Mouse (Mus musculus): ENCODE measurements at regions not wholly inside any gene's neighbourhood (a gene's known extent, or its start where the extent isn't known, plus 50 kb on each side); places are given as distances from the start of the nearest gene placed in this dataset.

DNA sequence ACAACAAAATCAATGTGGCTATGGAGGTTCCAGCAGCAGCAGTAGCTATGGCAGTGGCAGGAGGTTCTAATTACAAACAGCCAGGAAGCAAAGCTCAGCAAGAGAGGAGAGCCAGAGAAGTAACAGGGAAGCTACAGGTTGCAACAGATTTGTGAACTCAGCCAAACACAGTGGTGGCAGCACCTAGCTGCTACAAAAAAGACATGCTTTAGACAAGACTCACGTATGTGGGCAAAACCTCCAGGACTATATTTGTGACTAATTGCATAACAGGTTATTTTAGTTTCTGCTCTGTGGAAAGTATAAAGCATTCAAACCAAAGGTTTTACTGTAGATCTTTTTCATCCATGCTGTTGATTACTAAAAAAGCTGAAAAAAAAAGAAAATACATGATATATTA is 166.1 kb upstream of the Megf9 start:
- no peaks in the 10 kb centered on the region for H3K9me3 ChIP-seq (replicated peaks; ENCODE audit: insufficient read depth, low read length)
- H3K27ac ChIP-seq (ENCODE audit: control insufficient read depth, low read depth, low read length), result no peak overlapping the region
- no peaks in the 10 kb centered on the region for H3K4me1 ChIP-seq (ENCODE audit: control insufficient read depth in 1 of 2, insufficient read depth in 2 of 2, low read length in 2 of 2)
- no peak for DNase-seq (ENCODE audit: low read depth, low spot score)
- no peak overlapping the region for H3K4me3 ChIP-seq (ENCODE audit: control insufficient read depth in 1 of 2, insufficient read depth in 1 of 2, low read depth in 2 of 2, low read length in 2 of 2)
- no peaks in the 10 kb centered on the region for H3K27me3 ChIP-seq (ENCODE audit: control insufficient read depth in 1 of 2, insufficient read depth in 2 of 2, low read length in 2 of 2)
- no peak overlapping the region for H3K9ac ChIP-seq (ENCODE audit: control insufficient read depth, low read depth, low read length, poor library complexity, severe bottlenecking)
- H3K79me2 ChIP-seq (ENCODE audit: control insufficient read depth, insufficient read depth, low read length, poor library complexity), result no peaks in the 10 kb centered on the region
- no peaks in the 10 kb centered on the region for H3K36me3 ChIP-seq (ENCODE audit: control insufficient read depth in 1 of 2, insufficient read depth in 2 of 2, low read length in 2 of 2)
- no peak for TF ChIP-seq ZKSCAN1 (IDR thresholded peaks at IDR 0.05; ENCODE audit: low read depth, low read length)
- TF ChIP-seq KAT2A (conservative IDR thresholded peaks at IDR 0.05; ENCODE audit: low read depth, low read length), result no peak
- no peak for TF ChIP-seq JUND (IDR thresholded peaks at IDR 0.05; ENCODE audit: low read depth, low read length)
- no peak for TF ChIP-seq ELF1 (IDR thresholded peaks at IDR 0.05; ENCODE audit: low read depth, low read length)
- no peak for TF ChIP-seq SMC3 (IDR thresholded peaks at IDR 0.05; ENCODE audit: low read depth, low read length)
- no peak for TF ChIP-seq ETS1 (IDR thresholded peaks at IDR 0.05; ENCODE audit: low read depth, low read length)
- TF ChIP-seq NRF1 (IDR thresholded peaks at IDR 0.05; ENCODE audit: insufficient read depth, low read depth, low read length, poor library complexity, severe bottlenecking), result no peak
- no peak for TF ChIP-seq POLR2AphosphoS5 (IDR thresholded peaks at IDR 0.05; ENCODE audit: borderline replicate concordance, low read depth, low read length)
- TF ChIP-seq CHD1 (IDR thresholded peaks at IDR 0.05; ENCODE audit: low read depth, low read length), result no peak
- no peak for TF ChIP-seq USF2 (IDR thresholded peaks at IDR 0.05; ENCODE audit: borderline replicate concordance in 1 of 2, insufficient read depth in 1 of 2, low read depth in 1 of 2, low read length in 2 of 2)
- TF ChIP-seq TBP (IDR thresholded peaks at IDR 0.05; ENCODE audit: low read depth, low read length), result no peak
- TF ChIP-seq CTCF (IDR thresholded peaks at IDR 0.05 in 2 of 3, conservative IDR thresholded peaks at IDR 0.05 in 1 of 3; ENCODE audit: control insufficient read depth in 1 of 3, insufficient read depth in 1 of 3, low read depth in 2 of 3, low read length in 3 of 3, poor library complexity in 1 of 3, severe bottlenecking in 1 of 3), result no peak
- TF ChIP-seq RCOR1 (IDR thresholded peaks at IDR 0.05; ENCODE audit: low read depth, low read length), result no peak
- TF ChIP-seq CHD2 (IDR thresholded peaks at IDR 0.05; ENCODE audit: low read length), result no peak
- no peak for TF ChIP-seq RAD21 (IDR thresholded peaks at IDR 0.05; ENCODE audit: low read depth, low read length)
- TF ChIP-seq ZMIZ1 (IDR thresholded peaks at IDR 0.05; ENCODE audit: low read depth, low read length), result no peak
- TF ChIP-seq NELFE (IDR thresholded peaks at IDR 0.05; ENCODE audit: low read depth, low read length), result no peak
- no peak for TF ChIP-seq EP300 (IDR thresholded peaks at IDR 0.05; ENCODE audit: low read depth in 1 of 2, low read length in 2 of 2)
- no peak for TF ChIP-seq MYB (IDR thresholded peaks at IDR 0.05; ENCODE audit: low read depth, low read length)

DNA sequence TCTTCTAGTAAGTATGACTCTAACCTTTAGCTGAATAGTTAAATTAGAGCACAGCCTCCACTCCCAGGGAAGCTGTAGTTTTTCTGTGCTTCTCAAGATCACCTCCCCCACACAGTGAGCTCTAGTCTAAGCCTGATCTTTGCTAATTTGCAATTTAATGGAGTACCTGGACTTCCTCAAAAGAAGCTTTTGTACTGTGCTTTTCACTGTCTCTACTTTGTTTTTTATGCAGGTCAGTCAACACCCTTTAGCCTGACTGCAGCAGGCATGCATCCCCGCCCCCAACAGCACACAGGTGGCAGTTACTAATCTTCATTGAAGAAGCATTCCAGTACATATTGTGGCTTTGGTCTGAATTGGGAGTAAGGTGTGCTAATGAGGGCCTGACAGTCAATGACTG is 129.4 kb upstream of the Megf9 start:
- Histone ChIP-seq H3K4me3 (ENCODE audit: control insufficient read depth in 1 of 2, insufficient read depth in 1 of 2, low read depth in 2 of 2, low read length in 2 of 2) (no peak overlapping the region), H3K36me3 (ENCODE audit: control insufficient read depth in 1 of 2, insufficient read depth in 2 of 2, low read length in 2 of 2) (no peaks in the 10 kb centered on the region), H3K9me3 (replicated peaks; ENCODE audit: insufficient read depth, low read length) (no peaks in the 10 kb centered on the region), H3K9ac (ENCODE audit: control insufficient read depth, low read depth, low read length, poor library complexity, severe bottlenecking) (no peak overlapping the region), H3K27ac (ENCODE audit: control insufficient read depth, low read depth, low read length) (no peak overlapping the region), H3K4me1 (ENCODE audit: control insufficient read depth in 1 of 2, insufficient read depth in 2 of 2, low read length in 2 of 2) (no peaks in the 10 kb centered on the region), H3K27me3 (ENCODE audit: control insufficient read depth in 1 of 2, insufficient read depth in 2 of 2, low read length in 2 of 2) (no peaks in the 10 kb centered on the region), H3K79me2 (ENCODE audit: control insufficient read depth, insufficient read depth, low read length, poor library complexity) (no peaks in the 10 kb centered on the region)
- no peak for DNase-seq (ENCODE audit: low read depth, low spot score)
- no peak for TF ChIP-seq POLR2AphosphoS5 (IDR thresholded peaks at IDR 0.05; ENCODE audit: borderline replicate concordance, low read depth, low read length)
- no peak for TF ChIP-seq USF2 (IDR thresholded peaks at IDR 0.05; ENCODE audit: borderline replicate concordance in 1 of 2, insufficient read depth in 1 of 2, low read depth in 1 of 2, low read length in 2 of 2)
- TF ChIP-seq ETS1 (IDR thresholded peaks at IDR 0.05; ENCODE audit: low read depth, low read length), result no peak
- no peak for TF ChIP-seq CTCF (IDR thresholded peaks at IDR 0.05 in 2 of 3, conservative IDR thresholded peaks at IDR 0.05 in 1 of 3; ENCODE audit: control insufficient read depth in 1 of 3, insufficient read depth in 1 of 3, low read depth in 2 of 3, low read length in 3 of 3, poor library complexity in 1 of 3, severe bottlenecking in 1 of 3)
- no peak for TF ChIP-seq MXI1 (IDR thresholded peaks at IDR 0.05; ENCODE audit: low read depth, low read length)
- TF ChIP-seq MYB (IDR thresholded peaks at IDR 0.05; ENCODE audit: low read depth, low read length), result no peak
- no peak for TF ChIP-seq NRF1 (IDR thresholded peaks at IDR 0.05; ENCODE audit: insufficient read depth, low read depth, low read length, poor library complexity, severe bottlenecking)
- TF ChIP-seq TBP (IDR thresholded peaks at IDR 0.05; ENCODE audit: low read depth, low read length), result no peak
- TF ChIP-seq MAZ (IDR thresholded peaks at IDR 0.05; ENCODE audit: low read depth, low read length), result no peak
- no peak for TF ChIP-seq MYC (IDR thresholded peaks at IDR 0.05; ENCODE audit: low read depth, low read length)
- no peak for TF ChIP-seq KAT2A (conservative IDR thresholded peaks at IDR 0.05; ENCODE audit: low read depth, low read length)
- TF ChIP-seq RCOR1 (IDR thresholded peaks at IDR 0.05; ENCODE audit: low read depth, low read length), result no peak
